Mouse (Mus musculus) bone marrow macrophage, adult 2 months (primary cell): ENCODE results near the gene Ptbp1. TPM values are rescaled to one million over a fixed set of nuclear protein-coding genes. Genes with fewer than 3 reads are reported as not detected.

ENCODE experiments used
- H3K27ac ChIP-seq: 2 replicates; pipeline ENCODE4 v1.5.1; 2012; ENCODE audit warnings: low read depth, low read length; ENCODE audit not compliant: insufficient read depth
- H3K4me1 ChIP-seq: 2 replicates; pipeline ENCODE4 v1.6.1; 2012; ENCODE audit warnings: low read length; ENCODE audit not compliant: control insufficient read depth, insufficient read depth
- H3K4me3 ChIP-seq: 2 replicates; pipeline ENCODE4 v1.5.1; 2012; ENCODE audit warnings: mild to moderate bottlenecking, low read length, moderate library complexity; ENCODE audit not compliant: insufficient read depth
- CTCF ChIP-seq: IDR thresholded peaks from 2 replicates; pipeline ENCODE4 v1.5.1; 2012; ENCODE audit warnings: low read depth, mild to moderate bottlenecking, low read length, moderate library complexity
- POLR2A ChIP-seq: IDR thresholded peaks from 2 replicates; pipeline ENCODE4 v1.6.1; 2012; ENCODE audit warnings: mild to moderate bottlenecking, low read depth, low read length, borderline replicate concordance
- polyA plus RNA-seq: library from polyadenylated mRNA; stranded (reverse); fragments of >200 nt; gene quantifications from 2 replicates; pipeline ENCODE4 v1.2.4, GENCODE M21; 2012; ENCODE audit not compliant: missing spikeins, insufficient read depth, insufficient read length

The Ptbp1 gene
- 129 and 141 TPM in 2 replicates for polyA plus RNA-seq

GRCm38 (mm10) chr10:79853860-79854795, at the start of gene Ptbp1:
Ptbp1 (plus strand) TSS chr10:79854427.
- TF ChIP-seq POLR2A (peak; percentile 63; the same call in 1 of the 2 replicates), CTCF (no peak)
- peak within 1 kb of the TSS; percentile 97 for H3K27ac ChIP-seq
- peaks cover 39% of the 10 kb centered on the region for H3K4me1 ChIP-seq
- peak within 1 kb of the TSS; percentile 94 for H3K4me3 ChIP-seq

- TF ChIP-seq CTCF (no peak), POLR2A (no peak)
- Histone ChIP-seq H3K4me3 (no peak overlapping the region), H3K27ac (no peak overlapping the region), H3K4me1 (peaks cover 9% of the 10 kb centered on the region)
Measured at GRCm38 (mm10) chr10:79805636-79806035, 48.6 kb upstream of the Ptbp1 start.

GRCm38 (mm10) chr10:79806331-79806730, 47.9 kb upstream of the Ptbp1 start:
- Histone ChIP-seq H3K4me1 (peaks cover 9% of the 10 kb centered on the region), H3K4me3 (no peak overlapping the region), H3K27ac (no peak overlapping the region)
- no peak for TF ChIP-seq CTCF

- no peak for TF ChIP-seq POLR2A
- TF ChIP-seq CTCF: no peak
- no peak overlapping the region for H3K27ac ChIP-seq
- peaks cover 9% of the 10 kb centered on the region for H3K4me1 ChIP-seq
- no peak overlapping the region for H3K4me3 ChIP-seq
Measured at GRCm38 (mm10) chr10:79806972-79807371, 47.3 kb upstream of the Ptbp1 start.

- TF ChIP-seq CTCF: no peak
- TF ChIP-seq POLR2A: no peak
- Histone ChIP-seq H3K4me1 (peaks cover 1% of the 10 kb centered on the region), H3K4me3 (no peak overlapping the region), H3K27ac (no peak overlapping the region)
Measured at GRCm38 (mm10) chr10:79807826-79808225, 46.4 kb upstream of the Ptbp1 start.

GRCm38 (mm10) chr10:79808728-79809127, 45.5 kb upstream of the Ptbp1 start:
- Histone ChIP-seq H3K4me3 (no peak overlapping the region), H3K4me1 (no peaks in the 10 kb centered on the region), H3K27ac (no peak overlapping the region)
- TF ChIP-seq POLR2A (no peak), CTCF (no peak)

- no peak overlapping the region for H3K4me3 ChIP-seq
- no peak overlapping the region for H3K27ac ChIP-seq
- TF ChIP-seq POLR2A (no peak), CTCF (peak; percentile 97)
- no peaks in the 10 kb centered on the region for H3K4me1 ChIP-seq
Measured at GRCm38 (mm10) chr10:79811736-79812637, 42.2 kb upstream of the Ptbp1 start.

- Histone ChIP-seq H3K4me1 (no peaks in the 10 kb centered on the region), H3K27ac (no peak overlapping the region), H3K4me3 (no peak overlapping the region)
- no peak for TF ChIP-seq CTCF
Measured at GRCm38 (mm10) chr10:79814271-79814842, 39.9 kb upstream of the Ptbp1 start.

- H3K27ac ChIP-seq: no peak overlapping the region
- H3K4me3 ChIP-seq: no peak overlapping the region
- TF ChIP-seq CTCF: no peak
- TF ChIP-seq POLR2A: no peak
- H3K4me1 ChIP-seq: no peaks in the 10 kb centered on the region
Measured at GRCm38 (mm10) chr10:79815671-79816494, 38.3 kb upstream of the Ptbp1 start.
